Mouse (Mus musculus): ENCODE results near the gene Mrps36.

DNA sequence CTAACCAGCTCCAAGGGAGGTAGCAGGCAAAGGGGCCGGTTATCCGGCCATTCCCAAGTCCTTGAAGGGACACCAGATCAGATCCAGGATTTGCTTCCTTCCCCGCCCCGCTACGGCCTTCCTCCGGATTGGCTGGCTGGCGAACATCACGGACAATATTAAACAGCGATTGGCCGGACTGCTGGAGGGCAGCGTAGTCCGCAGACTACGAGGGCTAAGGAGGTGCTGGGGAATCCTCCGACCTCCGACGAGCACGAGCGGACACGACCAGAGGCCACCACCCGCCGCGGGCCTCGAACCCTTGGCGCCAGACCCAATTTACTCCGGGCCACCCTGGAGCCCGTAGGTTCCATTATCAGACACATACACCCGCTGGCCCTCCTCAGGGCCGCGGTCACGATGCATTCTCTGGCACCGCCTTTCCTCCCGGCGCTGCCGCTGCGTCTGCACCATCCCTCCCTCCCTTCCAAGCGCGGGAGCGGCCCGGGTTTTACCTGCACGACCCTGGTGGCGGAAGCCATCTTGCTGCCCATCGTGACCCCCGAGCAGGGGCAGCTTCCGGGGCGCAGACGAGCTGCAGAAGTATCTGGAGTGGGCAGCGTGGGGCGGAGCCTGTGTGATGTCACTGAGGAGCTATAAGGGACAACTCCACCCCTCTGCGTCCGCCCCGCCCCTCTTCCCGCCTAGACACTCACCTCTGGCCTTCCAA, at the start of gene Mrps36:
- TF ChIP-seq CTCF (IDR thresholded peaks at IDR 0.05; ENCODE audit: low read depth, low read length) = no peak
- no peak for TF ChIP-seq POLR2AphosphoS5 (IDR thresholded peaks at IDR 0.05; ENCODE audit: insufficient replicate concordance, low read depth, low read length)
- TF ChIP-seq GATA1 (IDR thresholded peaks at IDR 0.05; ENCODE audit: borderline replicate concordance, low read length) = no peak
- TF ChIP-seq TAL1 (conservative IDR thresholded peaks at IDR 0.05; ENCODE audit: low read depth, low read length) = no peak
- no peak for TF ChIP-seq GATA2 (IDR thresholded peaks at IDR 0.05; ENCODE audit: borderline replicate concordance, low read depth, low read length)
